Mouse (Mus musculus) lung, postnatal 4 days (tissue): ENCODE measurements around the gene Tceal7.
"Not testable (repeated sequence)": the region's sequence is repeated elsewhere in the genome, so short reads cannot be mapped to it uniquely, and the experiment has no call there.

ENCODE experiments used
- DNase-seq, 2 experiments: peaks; one replicate each; pipeline ENCODE4 v3.0.0; 2021

Gene Tceal7

GRCm38 (mm10) chrX:136214729-136215677 lies at the start of gene Tceal7, which contains the start of gene Bex1:
Gene Tceal7 (plus strand): TSS chrX:136214779.
Gene Bex1 (minus strand): TSS chrX:136215513.
- not testable (repeated sequence) for DNase-seq

GRCm38 (mm10) chrX:136170625-136171024 lies 44.0 kb upstream of the Tceal7 start:
- no peak for DNase-seq

- DNase-seq, result peak; percentile 68 to 83
Observed at GRCm38 (mm10) chrX:136171189-136172117, 43.1 kb upstream of the Tceal7 start.

GRCm38 (mm10) chrX:136172118-136172551 lies 42.4 kb upstream of the Tceal7 start, which contains the start of gene Tceal8:
Gene Tceal8 (minus strand): TSS chrX:136172342.
- DNase-seq, result peak; percentile 80 to 86

- no peak for DNase-seq
Observed at GRCm38 (mm10) chrX:136172786-136173185, 41.8 kb upstream of the Tceal7 start.

- peak in 1 of 2 experiments; percentile 26 for DNase-seq
Observed at GRCm38 (mm10) chrX:136180897-136181553, 33.6 kb upstream of the Tceal7 start.

GRCm38 (mm10) chrX:136183107-136183506 lies 31.5 kb upstream of the Tceal7 start:
- no peak for DNase-seq

GRCm38 (mm10) chrX:136195193-136195944 lies 19.2 kb upstream of the Tceal7 start:
- DNase-seq, result no peak

GRCm38 (mm10) chrX:136196873-136197272 lies 17.7 kb upstream of the Tceal7 start:
- peak in 1 of 2 experiments; percentile 44 for DNase-seq

GRCm38 (mm10) chrX:136203257-136203656 lies 11.3 kb upstream of the Tceal7 start:
- DNase-seq, result no peak

- DNase-seq, result peak in 1 of 2 experiments; percentile 9
Observed at GRCm38 (mm10) chrX:136203664-136204066, 10.9 kb upstream of the Tceal7 start, which contains the start of gene Tceal5. Gene Tceal5 (minus strand): TSS chrX:136203876.

- DNase-seq, result no peak
Observed at GRCm38 (mm10) chrX:136204406-136204805, 10.2 kb upstream of the Tceal7 start.

- DNase-seq, result no peak
Observed at GRCm38 (mm10) chrX:136213396-136213795, 1.2 kb upstream of the Tceal7 start.

- no peak for DNase-seq
Observed at GRCm38 (mm10) chrX:136216303-136216702, 1.7 kb downstream of the Tceal7 start.

- DNase-seq, result no peak
Observed at GRCm38 (mm10) chrX:136223714-136224113, 9.1 kb downstream of the Tceal7 start.

GRCm38 (mm10) chrX:136227768-136228167 lies 13.2 kb downstream of the Tceal7 start:
- DNase-seq, result no peak

GRCm38 (mm10) chrX:136238118-136238517 lies 23.5 kb downstream of the Tceal7 start:
- DNase-seq, result peak in 1 of 2 experiments; percentile 39

GRCm38 (mm10) chrX:136243181-136243580 lies 28.6 kb downstream of the Tceal7 start:
- DNase-seq, result no peak

- peak; percentile 79 to 86 for DNase-seq
Observed at GRCm38 (mm10) chrX:136244574-136245229, 30.1 kb downstream of the Tceal7 start, which contains the start of gene Tceal9. Gene Tceal9 (plus strand): TSS chrX:136245079.

- DNase-seq, result peak; percentile 31 to 52
Observed at GRCm38 (mm10) chrX:136245521-136246071, 31.0 kb downstream of the Tceal7 start.
